Mouse (Mus musculus): ENCODE results near the gene Fbxl12. TPM values are rescaled to one million over a fixed set of nuclear protein-coding genes. Genes with fewer than 3 reads are reported as not detected.

Gene Fbxl12
- polyA plus RNA-seq, 1 experiment from 2014 or later = 19.2 TPM

DNA sequence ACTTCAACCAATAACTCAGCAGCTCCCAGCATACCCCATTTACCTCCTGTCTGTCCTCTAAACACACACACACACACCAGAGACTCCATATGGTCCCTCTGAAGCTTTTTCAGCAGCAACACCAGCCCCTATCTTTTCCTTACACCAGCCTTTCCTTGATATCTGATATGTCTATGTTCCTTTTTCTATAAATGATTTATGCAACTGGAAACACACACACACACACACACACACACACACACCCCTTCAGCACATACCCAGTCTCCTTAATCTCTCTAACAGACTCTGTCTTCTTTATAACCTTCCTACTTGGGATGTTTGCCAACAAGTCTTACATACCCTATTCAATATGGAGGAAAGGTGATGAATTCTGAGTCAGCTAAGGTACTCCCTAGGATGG, 73.5 kb downstream of the Fbxl12 start:
- DNase-seq (ENCODE audit: low read depth, low spot score) (no peak), ATAC-seq (no peak)
- peaks cover 18% of the 10 kb centered on the region for H3K27me3 ChIP-seq
- CTCF ChIA-PET = no interaction called here
- no peak for TF ChIP-seq CTCF (IDR thresholded peaks at IDR 0.05)
- POLR2A ChIA-PET = no interaction called here
- in situ Hi-C loops (cut with MboI; ENCODE audit: low pct_unique_long_range_greater_than_20kb) = no loop called here

Other genes with a start within 250 kb of the Fbxl12 start
- gene Zfp26, start 184.6 kb downstream of the Fbxl12 start, polyA plus RNA-seq (2021) = 15.6 TPM
- 24.4 TPM for gene Zfp426, start 152.0 kb downstream of the Fbxl12 start, polyA plus RNA-seq (2021)
- 51.8 TPM for gene Zfp266, start 123.3 kb downstream of the Fbxl12 start, polyA plus RNA-seq (2021)
- gene Zfp846, start 63.5 kb downstream of the Fbxl12 start, polyA plus RNA-seq (2021) = 8.8 TPM
- 439 TPM for gene Ubl5, start 1.9 kb downstream of the Fbxl12 start, polyA plus RNA-seq (2021)
- 27.1 TPM for gene Pin1, start 7.3 kb upstream of the Fbxl12 start, polyA plus RNA-seq (2021)
- 0.32 TPM for gene Olfm2, start 101.6 kb upstream of the Fbxl12 start, polyA plus RNA-seq (2021)
- 0.08 TPM for gene Col5a3, start 170.3 kb upstream of the Fbxl12 start, polyA plus RNA-seq (2021)
- gene Rdh8, start 173.7 kb upstream of the Fbxl12 start, polyA plus RNA-seq (2021) = not detected
- gene A230050P20Rik, start 223.9 kb upstream of the Fbxl12 start, polyA plus RNA-seq (2021) = 0.09 TPM
- gene Angptl6, start 235.0 kb upstream of the Fbxl12 start, polyA plus RNA-seq (2021) = 1.8 TPM
- 42.2 TPM for gene Ppan, start 243.4 kb upstream of the Fbxl12 start, polyA plus RNA-seq (2021)